Mouse (Mus musculus) Patski (cell line): ENCODE measurements around the gene Rasl11b. TPM values are rescaled to one million over a fixed set of nuclear protein-coding genes. Genes with fewer than 3 reads are reported as not detected.

Experiments
- ATAC-seq: fragments of 100-300 bp; one replicate; pipeline ENCODE4 v1.8.0; 2021
- CTCF ChIA-PET: fragments of 350-600 bp; sonication (Branson Sonifier 250); formaldehyde crosslinking; loops from one replicate; lab custom pipeline; 2022; ENCODE audit warnings: inconsistent platforms; lab: Charles Lee
- POLR2A ChIA-PET: fragments of 350-600 bp; sonication (Branson Sonifier 250); formaldehyde crosslinking; loops from one replicate; lab custom pipeline; 2022; ENCODE audit warnings: antibody characterized with exemption, inconsistent platforms; lab: Charles Lee
- DNase-seq: peaks from one replicate; pipeline ENCODE4 v3.0.0-alpha.2; 2011; ENCODE audit warnings: low read depth, low spot score
- H3K27me3 ChIP-seq: fragments of 371-371 bp; one replicate; pipeline ENCODE4 v1.5.1; 2021
- CTCF ChIP-seq: fragments of 100-300 bp; IDR thresholded peaks from one replicate; pipeline ENCODE4 v1.5.1; 2021
- in situ Hi-C: fragments of 300-500 bp; cut with MboI; formaldehyde crosslinking; loops from 3 replicates; pipeline ENCODE4 v1.11.1; 2018; ENCODE audit warnings: low pct_unique_long_range_greater_than_20kb, mixed read lengths
- polyA plus RNA-seq: library from polyadenylated mRNA; unstranded; gene quantifications from one replicate; pipeline ENCODE4 v1.2.3, GENCODE M21; 2021

The Rasl11b gene
- polyA plus RNA-seq, 1 experiment from 2014 or later: 8.0 TPM

DNA sequence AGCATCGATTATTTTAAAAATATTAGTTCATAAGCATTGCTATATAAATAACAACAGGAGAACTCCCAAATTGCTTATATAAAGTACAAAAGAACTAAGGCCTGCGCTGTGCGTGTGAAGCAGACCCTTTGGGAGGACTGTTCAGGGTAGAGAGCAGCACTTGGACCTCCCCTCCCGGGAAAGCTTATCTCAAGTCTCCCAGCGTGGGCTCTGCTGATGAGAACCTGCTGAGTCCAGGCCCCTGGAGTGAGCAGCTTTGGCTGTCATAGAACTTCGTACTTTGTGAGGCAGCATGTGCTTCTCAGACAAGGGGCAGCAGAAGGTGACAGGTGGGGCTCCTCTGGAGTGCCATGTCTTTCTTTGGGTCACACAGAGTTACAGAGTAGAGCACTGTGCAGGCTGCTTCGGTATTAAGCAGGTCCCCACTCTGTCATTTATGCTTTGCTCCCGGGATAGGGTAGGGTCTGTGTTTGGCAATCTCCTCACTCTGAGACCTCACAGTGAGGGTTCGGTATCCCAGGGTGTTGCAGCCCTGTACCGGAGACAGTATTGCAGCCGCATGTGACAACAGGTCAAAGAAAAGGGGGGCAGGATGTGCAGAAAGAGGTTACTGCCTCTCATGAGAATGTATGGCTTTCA lies 34.8 kb downstream of the Rasl11b start:
- in situ Hi-C loops: no loop called here
- ChIA-PET CTCF (interaction anchor here (1.2 to 1.3 kb wide), 2 partner anchors 10 to 86 kb away, joined by 3 read pairs; no protein-coding TSS in a partner anchor), POLR2A (interaction anchor here (1.3 kb wide), 1 partner anchor 14 kb away, joined by 5 read pairs; no protein-coding TSS in a partner anchor)
- no peak for ATAC-seq
- no peak for TF ChIP-seq CTCF
- no peaks in the 10 kb centered on the region for H3K27me3 ChIP-seq
- DNase-seq: no peak

DNA sequence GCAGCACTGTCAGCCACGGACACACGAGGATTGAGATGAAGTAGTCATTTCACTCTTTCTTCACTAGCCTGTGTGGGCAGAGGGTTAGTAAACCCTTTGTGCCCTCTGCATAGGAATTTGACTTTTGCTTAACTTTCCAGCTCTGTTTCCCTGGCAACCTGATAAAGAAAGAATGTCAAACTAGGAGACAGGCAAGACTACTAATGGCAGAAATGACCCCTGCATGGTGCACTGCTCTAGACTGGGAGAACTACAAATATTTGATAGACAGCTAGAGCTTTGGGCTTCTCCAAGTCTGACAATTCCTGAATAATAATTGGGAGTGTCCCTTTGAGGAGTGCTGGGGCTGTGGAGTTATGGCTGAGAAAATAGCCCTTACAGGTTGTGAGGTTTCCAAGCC lies 35.4 kb downstream of the Rasl11b start:
- POLR2A ChIA-PET: interaction anchor here (1.3 kb wide), 1 partner anchor 13 kb away, joined by 5 read pairs; no protein-coding TSS in a partner anchor
- CTCF ChIA-PET: interaction anchor here (1.3 kb wide), 1 partner anchor 86 kb away, joined by 3 read pairs; no protein-coding TSS in a partner anchor
- ATAC-seq: no peak
- no peak for DNase-seq
- H3K27me3 ChIP-seq: no peaks in the 10 kb centered on the region
- in situ Hi-C loops: no loop called here
- TF ChIP-seq CTCF: no peak

DNA sequence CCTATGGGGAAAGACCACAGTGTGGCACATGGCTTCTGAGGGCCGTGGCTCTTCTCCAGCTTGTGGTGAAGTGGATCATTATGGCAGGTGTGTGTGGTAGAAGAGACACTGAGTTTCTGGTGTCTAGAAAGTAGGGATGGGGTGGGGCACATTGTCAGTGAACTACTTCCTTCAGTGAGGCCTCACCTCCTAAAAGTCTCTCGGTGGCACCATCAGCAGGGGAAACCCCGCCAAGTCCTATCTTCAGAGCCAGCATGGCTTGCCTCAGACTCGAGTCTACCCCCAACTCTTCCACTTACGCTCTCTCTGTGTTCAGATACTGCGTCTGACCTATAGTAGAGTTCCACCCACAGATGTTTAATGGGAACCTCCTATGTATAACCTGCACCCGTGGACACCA lies 38.7 kb downstream of the Rasl11b start:
- ATAC-seq (no peak), DNase-seq (no peak)
- in situ Hi-C loops: no loop called here
- TF ChIP-seq CTCF: no peak
- no peaks in the 10 kb centered on the region for H3K27me3 ChIP-seq
- CTCF ChIA-PET: interaction anchor here (1.5 to 2.5 kb wide), 2 partner anchors 11 to 44 kb away, joined by 3 to 5 read pairs; no protein-coding TSS in a partner anchor
- POLR2A ChIA-PET: no interaction called here

DNA sequence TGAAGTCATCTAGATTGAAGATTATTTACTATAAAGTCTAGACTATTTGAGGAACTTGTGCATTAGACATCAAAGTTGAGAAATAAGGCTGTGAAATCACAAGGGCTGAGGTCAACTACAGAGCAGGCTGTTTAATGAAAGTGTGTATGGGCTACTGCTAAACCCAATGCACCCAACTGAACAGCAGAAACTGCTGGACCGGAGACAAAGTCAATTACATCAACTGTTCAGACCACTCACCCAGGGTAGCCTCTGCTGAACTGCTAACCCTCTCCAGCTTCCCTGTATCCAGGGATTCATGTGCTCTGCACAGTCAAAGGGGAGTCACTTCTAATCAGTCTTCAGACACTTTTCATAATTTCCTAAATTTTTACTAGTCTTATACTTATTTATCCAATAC lies 44.3 kb downstream of the Rasl11b start:
- DNase-seq (no peak), ATAC-seq (no peak)
- ChIA-PET CTCF (interaction anchor here (1.1 to 1.5 kb wide), 5 partner anchors 10 to 39 kb away, joined by 3 to 4 read pairs (median 3); no protein-coding TSS in a partner anchor), POLR2A (interaction anchor here (1.3 kb wide), 1 partner anchor 13 kb away, joined by 4 read pairs; no protein-coding TSS in a partner anchor)
- H3K27me3 ChIP-seq: no peaks in the 10 kb centered on the region
- no peak for TF ChIP-seq CTCF
- in situ Hi-C loops: no loop called here

DNA sequence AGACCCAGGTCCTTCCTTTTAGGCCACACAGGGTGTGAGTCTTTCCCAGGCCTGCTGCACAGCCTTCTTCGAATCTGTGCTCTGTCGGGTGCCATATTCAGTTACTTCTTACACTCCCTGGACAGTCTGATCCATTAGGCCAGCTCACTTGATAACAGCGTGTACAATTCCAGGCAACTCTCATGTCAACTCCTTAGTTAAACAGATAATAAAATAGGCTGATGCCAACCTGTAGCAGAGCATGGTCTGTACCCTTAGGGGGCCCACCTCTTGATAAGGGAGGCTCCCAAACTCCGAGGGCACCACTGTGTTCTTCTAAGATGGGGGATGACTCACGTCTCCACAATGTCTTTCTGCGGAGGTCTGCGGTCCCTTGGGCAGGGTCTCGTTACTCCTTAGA lies 45.2 kb downstream of the Rasl11b start:
- POLR2A ChIA-PET: no interaction called here
- no peak for TF ChIP-seq CTCF
- no peak for ATAC-seq
- DNase-seq: no peak
- CTCF ChIA-PET: interaction anchor here (1.1 to 1.5 kb wide), 6 partner anchors 11 to 38 kb away, joined by 3 to 4 read pairs (median 3); no protein-coding TSS in a partner anchor
- in situ Hi-C loops: no loop called here
- no peaks in the 10 kb centered on the region for H3K27me3 ChIP-seq

DNA sequence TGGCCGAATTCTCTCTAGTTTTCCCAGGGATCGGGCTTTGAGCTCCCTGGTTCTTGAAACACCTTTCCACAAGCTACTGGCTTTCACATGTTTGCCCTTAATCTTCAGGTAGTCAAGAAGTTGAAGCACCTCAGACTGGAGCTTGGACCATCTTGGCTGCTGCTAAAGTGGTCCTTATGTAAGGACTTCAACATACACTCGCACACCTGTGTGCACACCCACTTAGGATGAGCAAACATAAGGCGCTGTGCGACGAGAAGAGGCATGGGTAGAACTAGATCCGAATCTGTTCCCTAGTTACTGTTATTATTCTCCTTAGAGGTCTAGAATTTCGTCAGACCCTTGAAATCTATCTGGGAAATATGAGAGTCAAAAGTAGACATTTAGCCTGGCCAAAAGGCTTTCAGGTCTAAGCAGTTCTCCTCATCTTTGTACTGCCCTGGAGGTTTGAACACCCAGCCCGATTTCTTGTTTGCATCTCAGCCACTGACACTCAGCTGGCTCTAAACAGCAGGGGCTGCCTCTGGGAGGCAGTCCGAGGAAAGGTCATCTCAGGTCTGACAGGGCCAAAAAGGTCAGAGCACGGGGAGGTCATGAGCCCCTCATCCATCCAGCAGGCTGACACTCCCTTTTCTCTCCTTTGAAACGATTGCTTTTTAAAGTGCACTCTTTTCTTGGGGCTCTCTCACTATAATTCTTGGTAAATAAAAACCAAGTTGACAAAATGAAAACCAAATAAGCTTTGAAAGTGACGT lies 46.0 kb downstream of the Rasl11b start:
- no peak for ATAC-seq
- no peak for TF ChIP-seq CTCF
- no peaks in the 10 kb centered on the region for H3K27me3 ChIP-seq
- in situ Hi-C loops: no loop called here
- CTCF ChIA-PET: interaction anchor here (0.9 to 1.5 kb wide), 5 partner anchors 11 to 37 kb away, joined by 3 to 7 read pairs (median 3); no protein-coding TSS in a partner anchor
- no peak for DNase-seq
- POLR2A ChIA-PET: no interaction called here

DNA sequence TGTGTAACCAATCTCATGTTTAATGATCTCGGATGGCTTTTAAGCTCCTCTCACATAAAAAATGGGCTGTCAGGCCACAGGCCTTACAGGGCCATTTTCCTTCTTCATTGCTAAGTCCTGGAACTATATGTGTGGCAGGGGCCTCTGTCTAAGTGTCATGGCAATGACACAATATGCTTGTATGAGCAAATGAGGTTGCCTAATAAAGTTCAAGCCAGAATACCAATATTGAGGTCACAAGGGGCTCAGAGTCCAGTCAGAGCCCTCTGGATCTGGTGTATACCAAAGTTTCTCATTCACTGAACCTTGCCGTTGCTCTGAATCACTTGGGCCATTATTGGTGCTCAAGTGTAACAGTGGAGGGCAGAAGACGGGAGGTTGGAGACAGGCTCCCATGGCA lies 47.6 kb downstream of the Rasl11b start:
- no peak for TF ChIP-seq CTCF

DNA sequence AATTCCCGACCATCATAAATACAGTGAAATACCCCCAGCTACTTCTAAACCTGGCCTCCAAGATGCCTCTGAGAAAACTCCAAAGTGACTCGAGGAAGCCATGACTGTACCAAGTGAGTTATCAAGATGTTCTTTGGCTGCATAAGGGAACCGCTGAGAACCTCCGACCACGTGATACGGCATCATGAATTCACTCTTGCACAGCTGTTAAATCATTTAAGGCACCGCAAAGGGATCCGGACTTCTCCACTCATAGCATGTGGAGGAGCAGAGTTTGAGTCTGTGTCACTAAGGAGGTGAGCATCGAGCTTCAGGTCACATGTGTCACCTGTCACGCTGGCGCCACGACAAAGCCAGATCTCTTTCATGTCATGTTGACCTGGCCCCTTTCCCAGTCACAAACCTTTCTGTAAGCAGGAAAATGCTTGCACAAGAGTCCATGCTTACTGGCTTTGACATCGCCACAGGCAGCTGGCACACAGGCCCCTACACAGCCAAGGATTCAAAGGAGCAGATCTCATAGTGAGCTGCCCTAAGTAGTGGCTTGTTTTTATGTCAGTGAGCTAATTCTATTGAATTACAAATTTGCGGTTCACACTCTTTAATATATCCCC lies 49.4 kb downstream of the Rasl11b start:
- in situ Hi-C loops: no loop called here

More for the DNA sequence above, 47.6 kb downstream of the Rasl11b start:
- CTCF ChIA-PET: interaction anchor here (1.4 to 1.6 kb wide), 3 partner anchors 8 to 17 kb away, joined by 3 to 7 read pairs (median 4); no protein-coding TSS in a partner anchor
- POLR2A ChIA-PET: interaction anchor here (1.7 kb wide), 1 partner anchor 12 kb away, joined by 5 read pairs; no protein-coding TSS in a partner anchor
- H3K27me3 ChIP-seq: no peaks in the 10 kb centered on the region
- DNase-seq (no peak), ATAC-seq (no peak)
- in situ Hi-C loops: no loop called here

DNA sequence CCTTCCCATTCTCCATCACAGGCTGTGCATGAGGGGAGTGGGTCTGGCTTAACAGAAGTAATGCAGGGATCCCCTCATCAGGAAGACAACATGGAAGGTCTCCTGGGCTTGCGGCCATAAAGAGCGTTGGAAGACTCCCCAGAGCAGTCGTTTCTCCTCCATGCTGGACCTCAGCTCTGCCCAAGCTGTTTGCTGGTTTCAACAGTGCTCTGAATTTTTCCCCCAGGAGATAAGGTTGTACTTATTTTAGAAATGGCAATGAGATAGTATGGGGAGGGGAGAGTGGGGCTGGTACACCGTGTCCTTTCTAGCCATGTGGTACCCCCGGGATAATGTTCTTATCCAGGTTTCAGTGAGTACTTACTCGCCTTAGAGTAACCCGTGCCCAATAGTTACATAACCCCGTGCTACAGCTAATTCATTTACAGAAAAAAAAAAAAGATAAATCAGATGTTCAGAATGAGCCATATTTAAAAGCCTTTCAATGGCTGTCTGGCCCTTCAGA lies 50.6 kb downstream of the Rasl11b start:
- ATAC-seq (no peak), DNase-seq (no peak)
- no peaks in the 10 kb centered on the region for H3K27me3 ChIP-seq
- ChIA-PET CTCF (interaction anchor here (1.2 to 1.6 kb wide), 2 partner anchors 11 to 19 kb away, joined by 3 to 4 read pairs; no protein-coding TSS in a partner anchor), POLR2A (no interaction called here)
- in situ Hi-C loops: no loop called here
- no peak for TF ChIP-seq CTCF

More for the DNA sequence above, 49.4 kb downstream of the Rasl11b start:
- no peaks in the 10 kb centered on the region for H3K27me3 ChIP-seq
- ChIA-PET POLR2A (interaction anchor here (1.7 kb wide), 1 partner anchor 14 kb away, joined by 5 read pairs; no protein-coding TSS in a partner anchor), CTCF (interaction anchor here (0.8 to 1.1 kb wide), 3 partner anchors 10 to 28 kb away, joined by 3 to 5 read pairs (median 4); no protein-coding TSS in a partner anchor)
- DNase-seq (no peak), ATAC-seq (no peak)
- no peak for TF ChIP-seq CTCF
